Mouse (Mus musculus) MN1 (cell line): ENCODE measurements around the gene Erc1.

ENCODE experiments used
- DNase-seq: peaks from one replicate; pipeline ENCODE4 v3.0.0-alpha.2; 2016; ENCODE audit warnings: low spot score

Gene Erc1

DNA sequence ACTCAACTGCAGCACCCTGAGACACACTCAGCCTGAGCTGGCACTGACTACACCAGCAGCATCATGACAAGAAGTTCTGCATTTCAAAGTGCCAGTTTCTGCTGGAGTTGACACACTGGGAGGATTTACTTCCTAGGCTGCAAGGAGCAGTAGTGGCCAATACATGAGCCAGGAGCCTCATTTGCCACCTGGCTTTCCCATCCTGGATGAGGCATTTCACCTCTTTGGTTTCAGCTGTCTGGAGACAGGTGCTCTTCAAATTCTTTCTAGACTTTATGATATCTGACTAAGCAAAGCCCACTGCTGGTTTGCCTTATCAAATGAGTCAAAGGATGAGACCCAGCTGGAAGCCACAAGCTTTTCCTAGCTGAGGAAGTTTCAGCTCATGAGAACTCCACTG, 260.5 kb downstream of the Erc1 start:
- DNase-seq, result no peak

GRCm38 (mm10) chr6:119585652-119586375, 262.2 kb downstream of the Erc1 start:
- no peak for DNase-seq

GRCm38 (mm10) chr6:119584061-119584460, 263.9 kb downstream of the Erc1 start:
- no peak for DNase-seq

- DNase-seq, result peak; percentile 32
Measured at GRCm38 (mm10) chr6:119583165-119583564, 264.8 kb downstream of the Erc1 start.

DNA sequence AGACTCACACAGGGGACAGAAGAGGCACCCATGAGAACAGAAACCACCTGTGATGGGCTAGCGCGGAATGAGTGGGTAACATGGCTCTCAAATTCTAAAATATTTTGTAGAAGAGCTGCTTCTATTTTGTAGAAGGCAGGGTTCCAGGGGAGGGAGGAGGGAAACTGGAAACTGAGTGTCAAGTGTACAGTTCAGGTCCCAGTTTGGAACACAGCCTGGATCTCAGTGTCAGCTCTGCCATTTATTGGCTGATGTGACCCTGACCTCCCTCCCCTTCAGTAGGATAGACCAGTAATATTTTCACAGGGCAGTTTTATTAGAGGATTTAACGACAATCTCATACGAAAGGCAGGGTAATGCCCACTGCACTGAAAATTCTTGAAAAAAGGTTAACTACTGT, 271.3 kb downstream of the Erc1 start:
- no peak for DNase-seq

GRCm38 (mm10) chr6:119575331-119575730, 272.6 kb downstream of the Erc1 start:
- no peak for DNase-seq

DNA sequence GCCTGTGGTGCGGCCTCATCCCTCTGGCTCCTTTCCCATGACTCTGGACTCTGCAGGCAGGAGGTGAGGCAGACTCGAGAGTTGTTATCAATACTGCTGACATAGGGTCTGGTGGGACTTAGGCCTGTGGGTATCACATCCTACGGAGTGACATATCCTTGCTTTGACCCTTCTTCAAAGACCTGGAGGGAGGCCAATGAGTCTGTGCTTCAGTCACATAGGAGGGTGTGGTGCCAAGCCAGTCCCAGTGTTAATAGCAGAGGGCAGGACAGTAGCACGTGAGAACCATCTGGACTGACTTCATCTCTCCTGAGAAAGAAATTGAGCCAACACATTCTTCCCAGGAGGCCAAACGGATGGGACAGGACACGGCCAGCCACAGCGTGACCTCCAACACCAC, 275.7 kb downstream of the Erc1 start:
- DNase-seq, result peak; percentile 20

- DNase-seq, result no peak
Measured at GRCm38 (mm10) chr6:119570797-119571196, 277.2 kb downstream of the Erc1 start.

DNA sequence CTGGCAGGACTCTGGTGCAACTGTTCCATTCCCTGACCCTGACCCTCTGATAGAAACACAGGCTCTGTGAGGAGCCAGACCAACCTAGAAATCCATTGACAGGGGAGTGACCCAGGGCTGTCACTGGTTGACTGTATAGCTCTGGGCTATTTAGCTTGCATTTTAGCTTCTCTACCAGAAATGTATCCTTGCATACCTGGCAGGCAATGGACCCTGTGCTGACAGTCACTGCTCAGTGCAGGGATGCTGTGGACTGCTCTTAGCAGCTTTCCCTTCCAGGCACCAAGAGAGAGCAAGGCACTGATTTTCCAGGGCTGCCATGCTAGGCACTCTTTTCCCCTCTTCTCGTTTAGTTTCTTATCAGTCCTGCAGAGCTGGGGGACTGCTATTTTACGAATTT, 279.6 kb downstream of the Erc1 start:
- no peak for DNase-seq

- no peak for DNase-seq
Measured at GRCm38 (mm10) chr6:119565451-119566379, 282.3 kb downstream of the Erc1 start.

- no peak for DNase-seq
Measured at GRCm38 (mm10) chr6:119562558-119562957, 285.4 kb downstream of the Erc1 start.

DNA sequence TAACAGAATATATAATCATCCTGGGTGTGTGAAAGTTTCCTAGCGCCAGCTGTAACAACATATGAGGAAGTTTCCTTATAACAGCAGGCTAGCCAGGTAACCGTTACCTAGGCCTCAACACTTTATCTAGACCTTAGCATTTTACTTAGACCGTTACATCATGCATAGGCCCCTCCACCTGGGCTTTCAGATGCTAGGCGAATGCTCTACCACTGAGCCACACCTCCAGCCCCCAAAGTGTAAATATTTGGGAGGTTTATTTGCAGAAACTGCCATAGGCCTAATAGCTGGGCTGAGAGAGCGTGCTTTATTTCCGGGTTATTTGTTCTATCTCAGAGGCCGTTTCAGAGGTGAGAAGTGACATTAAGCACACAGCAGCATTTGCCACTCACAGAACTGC, 289.1 kb downstream of the Erc1 start:
- no peak for DNase-seq

- no peak for DNase-seq
Measured at GRCm38 (mm10) chr6:119554439-119554838, 293.5 kb downstream of the Erc1 start.

DNA sequence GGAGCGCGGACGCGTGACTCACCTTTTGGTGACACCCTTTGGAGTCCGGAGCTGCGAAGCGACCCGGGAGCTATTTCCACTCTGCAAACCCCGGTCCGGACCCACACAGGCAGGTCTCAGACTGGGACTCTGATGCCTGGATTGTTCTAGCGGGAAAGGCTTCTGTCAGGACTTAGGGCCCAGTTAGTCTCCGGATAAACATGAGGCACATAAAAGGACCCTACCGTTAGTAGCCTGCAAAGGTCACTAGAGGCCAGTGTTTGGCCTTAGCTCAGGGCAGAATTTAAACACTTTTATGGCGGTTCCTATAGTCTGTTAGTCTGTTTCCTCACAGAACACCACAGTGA, 303.5 kb downstream of the Erc1 start:
- no peak for DNase-seq

GRCm38 (mm10) chr6:119543803-119544517, 304.0 kb downstream of the Erc1 start, which contains the start of gene Wnt5b:
Gene Wnt5b (minus strand): TSS chr6:119544347.
- DNase-seq, result no peak

GRCm38 (mm10) chr6:119543456-119543802, 304.5 kb downstream of the Erc1 start:
- DNase-seq, result no peak

DNA sequence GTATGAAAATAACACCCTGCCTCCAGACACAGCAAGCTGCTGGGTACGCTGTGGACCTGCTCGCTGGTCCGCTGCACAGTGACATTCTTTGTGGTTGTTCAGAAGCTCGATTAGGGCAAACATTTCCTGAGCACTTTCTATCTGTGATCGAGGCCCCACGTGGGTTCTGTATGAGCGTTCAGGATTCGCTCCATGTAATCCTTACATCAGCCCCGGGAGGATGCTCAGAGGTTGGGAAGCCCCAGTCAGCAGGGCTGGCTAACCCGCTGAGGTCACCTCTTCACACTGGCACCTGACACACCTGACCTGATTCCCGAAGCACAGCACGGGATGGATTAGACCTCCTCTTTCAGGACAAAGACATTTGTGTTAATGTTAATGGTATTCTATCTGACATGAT, 312.1 kb downstream of the Erc1 start:
- DNase-seq, result no peak

- no peak for DNase-seq
Measured at GRCm38 (mm10) chr6:119533170-119533709, 314.7 kb downstream of the Erc1 start.

DNA sequence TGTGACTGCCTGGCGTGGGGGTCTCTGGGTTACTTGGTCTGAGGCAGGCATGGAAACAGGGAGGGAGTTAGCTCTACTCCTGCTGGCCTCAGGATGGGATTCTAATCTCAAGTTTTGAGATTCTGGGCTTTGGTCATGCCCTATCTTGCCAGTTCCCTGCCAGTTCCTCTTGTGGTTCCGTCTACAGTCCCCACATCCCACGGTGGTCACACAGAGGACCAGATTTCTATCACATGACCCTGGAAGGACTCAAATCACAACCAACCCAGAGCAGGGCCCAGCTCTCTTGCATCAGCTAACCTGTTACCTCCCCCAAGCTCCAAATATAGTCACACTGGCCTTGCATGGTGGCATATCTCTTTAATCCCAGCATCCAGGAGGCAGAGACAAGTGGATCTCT, 318.3 kb downstream of the Erc1 start:
- no peak for DNase-seq

DNA sequence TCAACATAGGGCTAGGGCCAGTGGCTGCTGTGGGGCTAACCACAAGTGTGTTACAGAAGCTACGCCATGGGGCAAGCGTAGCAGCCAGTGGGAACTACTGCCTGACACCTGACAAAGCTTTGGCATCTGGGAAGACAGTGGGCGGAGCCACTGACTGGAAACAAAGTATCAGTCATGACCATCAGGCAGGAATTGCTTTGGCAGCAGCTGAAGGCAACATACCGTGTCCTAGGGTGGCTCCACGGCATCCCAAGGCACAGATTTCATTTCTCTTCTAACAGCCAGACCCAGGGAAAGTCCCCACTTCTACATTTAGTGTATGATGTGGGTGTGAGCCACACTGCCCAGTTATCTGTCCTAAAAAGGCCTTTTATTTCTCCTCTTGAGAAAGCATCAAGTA, 321.5 kb downstream of the Erc1 start:
- no peak for DNase-seq

GRCm38 (mm10) chr6:119521931-119522391, 326.0 kb downstream of the Erc1 start:
- no peak for DNase-seq

DNA sequence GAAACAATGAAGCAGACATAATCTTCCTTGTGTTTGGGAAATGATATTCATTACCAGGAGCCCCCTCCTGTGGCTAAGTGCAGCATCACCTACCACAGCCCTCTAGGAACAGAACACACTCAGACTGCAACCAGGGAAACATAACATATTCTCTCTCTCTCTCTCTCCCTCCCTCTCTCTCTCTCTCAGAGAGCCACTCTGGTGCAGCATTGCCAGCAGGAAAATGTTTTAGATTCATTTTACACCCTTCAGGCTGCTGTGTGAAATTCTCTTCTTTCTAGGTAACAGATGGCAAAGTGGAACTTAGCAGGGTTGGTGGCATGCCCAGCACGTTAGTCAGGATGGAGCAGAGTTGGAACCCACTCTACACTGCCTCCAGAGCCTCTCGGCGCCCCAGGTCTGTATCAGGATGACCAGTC, 326.5 kb downstream of the Erc1 start:
- no peak for DNase-seq
